15 mouse cellular contexts compared by ENCODE assay signal in genomic region chr5:54254005-54254404, GRCm38 (mm10).
"Had no signal": no experiment of that assay in that cellular context is flagged by ENCODE, and none has a peak within 500 bp of the region (broad histone marks: within the 10 kb centered on the region; RNA-seq: fewer than 3 reads in every experiment).

No protein-coding gene starts in this region.

- H3K4me2 ChIP-seq: limb, embryonic 15.5 days; liver, embryonic 13.5 days; lung, embryonic 15.5 days; neural tube, embryonic 13.5 days had no signal

- H3K36me3 ChIP-seq: limb, embryonic 15.5 days; liver, embryonic 13.5 days; lung, embryonic 15.5 days; neural tube, embryonic 13.5 days had no signal

- ATAC-seq: intestine, embryonic 16.5 days; liver, postnatal 0 days had no signal

- H3K9ac ChIP-seq: limb, embryonic 15.5 days; liver, embryonic 13.5 days; liver, postnatal 0 days; lung, embryonic 15.5 days; neural tube, embryonic 13.5 days had no signal

- H3K27ac ChIP-seq: left cerebral cortex, adult 2 months; limb, embryonic 15.5 days; liver, embryonic 13.5 days; lung, embryonic 15.5 days; macrophage; neural tube, embryonic 13.5 days had no signal

- H3K9me3 ChIP-seq: limb, embryonic 15.5 days; liver, embryonic 13.5 days; lung, embryonic 15.5 days; megakaryocyte, embryonic 14.5 days; neural tube, embryonic 13.5 days had no signal

- DNase-seq: kidney, adult 2 months; kidney, postnatal 25 days; liver, embryonic 13.5 days; liver, postnatal 0 days; lung, postnatal 14 days; right cerebral cortex, adult 18-20 months; right cerebral cortex, postnatal 25 days; thymus, postnatal 36 days had no signal

- H3K27me3 ChIP-seq: limb, embryonic 15.5 days; liver, embryonic 13.5 days; lung, embryonic 15.5 days; megakaryocyte, embryonic 14.5 days; neural tube, embryonic 13.5 days had no signal

- H3K4me1 ChIP-seq: limb, embryonic 15.5 days; liver, embryonic 13.5 days; lung, embryonic 15.5 days; megakaryocyte, embryonic 14.5 days had no signal

- H3K4me3 ChIP-seq: left cerebral cortex, adult 2 months; limb, embryonic 15.5 days; liver, embryonic 13.5 days; lung, embryonic 15.5 days; megakaryocyte, embryonic 14.5 days; neural tube, embryonic 13.5 days had no signal
